Mouse (Mus musculus) MEL-GATA-1-ER (cell line): ENCODE measurements around the gene Gm43720.

Experiments used
- DNase-seq: peaks from one replicate; pipeline ENCODE4 v3.0.0-alpha.2; 2012; ENCODE audit warnings: low read depth; ENCODE audit errors: extremely low read depth

Gene Gm43720

GRCm38 (mm10) chr5:138262582-138263240 is 17.0 kb downstream of the Gm43720 start:
- no peak for DNase-seq

DNA sequence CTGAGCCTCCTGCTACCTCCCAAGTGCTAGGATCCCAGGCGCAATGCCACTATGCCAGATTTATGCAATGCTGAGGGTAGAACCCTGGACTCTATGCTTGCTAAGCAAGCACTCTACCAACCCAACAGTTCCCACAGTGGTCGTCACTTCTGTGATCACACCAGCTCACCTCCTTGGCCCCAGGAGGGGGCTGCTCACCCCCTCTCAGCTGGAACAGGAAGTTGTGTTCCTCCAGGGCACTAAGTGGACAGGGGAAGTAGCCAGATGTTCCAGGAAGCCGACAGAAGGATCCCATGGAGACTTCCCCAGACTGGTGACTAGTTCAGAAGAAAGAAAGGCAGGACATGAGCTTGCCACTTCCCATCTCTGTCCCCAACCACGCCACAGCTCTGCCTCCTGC is 17.8 kb downstream of the Gm43720 start:
- no peak for DNase-seq

GRCm38 (mm10) chr5:138260834-138261233 is 18.9 kb downstream of the Gm43720 start:
- DNase-seq, result peak; percentile 65

DNA sequence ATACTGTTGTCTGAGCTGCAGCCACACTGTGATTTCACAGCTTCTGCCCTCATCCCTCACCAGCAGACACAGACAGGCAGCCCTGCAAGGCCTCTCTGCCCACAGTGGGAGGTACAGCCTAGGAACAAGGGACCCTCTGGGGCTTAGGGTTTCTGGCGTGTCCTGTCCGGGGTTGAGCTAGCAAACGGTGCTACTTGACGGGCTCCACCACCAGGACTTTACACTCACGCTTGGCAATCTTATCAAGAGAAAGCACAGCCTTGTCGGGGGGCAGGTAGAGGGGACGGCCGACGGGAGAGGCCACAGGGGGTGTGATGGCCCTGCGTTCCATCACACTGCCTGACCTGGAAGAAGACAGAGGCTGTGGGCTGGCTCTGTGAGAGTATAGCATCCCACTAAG is 19.7 kb downstream of the Gm43720 start:
- DNase-seq, result no peak

DNA sequence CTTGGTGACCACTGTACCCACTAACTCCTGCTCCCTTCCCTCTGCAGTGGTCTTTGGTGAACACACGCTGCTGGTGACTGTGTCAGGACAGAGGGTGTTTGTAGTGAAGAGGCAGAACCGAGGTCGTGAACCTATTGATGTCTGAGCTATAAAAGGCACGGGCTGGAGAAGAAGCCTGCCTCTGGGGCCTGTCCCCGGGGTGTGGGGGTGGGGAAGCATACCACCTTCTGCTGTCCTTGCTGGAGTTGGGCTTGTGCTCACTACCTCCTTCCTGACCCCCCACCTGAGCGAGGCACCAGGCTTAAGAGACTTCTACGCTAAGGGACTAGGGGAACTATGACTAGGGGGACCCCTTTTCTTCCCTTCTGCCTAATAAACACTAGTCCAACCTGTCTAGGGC is 20.8 kb downstream of the Gm43720 start:
- no peak for DNase-seq

GRCm38 (mm10) chr5:138258542-138258941 is 21.2 kb downstream of the Gm43720 start:
- no peak for DNase-seq

GRCm38 (mm10) chr5:138258078-138258477 is 21.7 kb downstream of the Gm43720 start:
- DNase-seq, result no peak

DNA sequence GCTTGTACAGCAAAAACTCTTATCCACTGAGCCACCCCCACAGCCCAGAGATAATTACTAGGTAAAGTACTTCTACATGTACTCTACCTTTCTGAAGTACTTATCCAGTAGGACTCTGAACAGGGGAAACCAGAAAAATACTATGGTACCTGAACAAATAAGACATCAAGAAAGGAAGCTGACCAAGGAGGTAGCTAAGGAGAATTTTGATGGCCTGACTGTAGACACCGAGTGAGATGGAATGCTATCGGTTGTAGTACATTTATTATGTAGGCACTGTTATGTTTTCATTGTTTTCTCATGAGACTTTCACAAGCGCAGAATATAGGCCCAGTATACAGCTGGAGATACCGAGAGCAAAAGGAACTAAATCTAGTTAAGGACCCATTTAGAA is 22.2 kb downstream of the Gm43720 start:
- no peak for DNase-seq

DNA sequence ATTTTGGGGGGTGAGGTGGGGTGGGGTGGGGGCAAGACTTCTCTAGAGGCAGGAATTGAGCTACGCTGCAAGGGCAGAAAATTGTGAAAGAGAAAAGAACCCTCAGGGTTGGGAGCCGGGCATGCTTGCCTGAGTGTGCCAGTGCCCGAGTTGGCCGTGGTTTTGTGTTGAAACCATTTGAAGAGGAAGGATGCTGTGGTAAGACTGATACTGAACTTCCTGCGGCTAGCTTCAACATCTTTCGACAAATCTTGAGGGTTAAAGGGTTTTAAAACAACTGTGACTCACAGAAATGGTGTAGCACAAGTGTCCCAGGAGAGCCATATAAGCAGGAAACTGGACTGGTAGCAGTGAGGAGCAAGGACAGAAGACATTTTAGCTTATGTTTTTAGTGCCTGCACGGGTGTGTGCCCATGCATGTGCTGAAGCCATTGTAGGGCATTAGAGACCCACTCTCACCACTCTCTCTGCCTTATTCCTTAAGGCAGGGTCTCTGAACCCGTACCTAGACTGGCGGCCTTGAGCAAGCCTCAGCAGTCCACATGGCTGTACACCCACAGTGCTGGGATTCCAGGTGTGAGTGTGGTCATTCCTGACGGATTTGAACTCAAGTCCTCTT is 22.7 kb downstream of the Gm43720 start:
- DNase-seq, result no peak

DNA sequence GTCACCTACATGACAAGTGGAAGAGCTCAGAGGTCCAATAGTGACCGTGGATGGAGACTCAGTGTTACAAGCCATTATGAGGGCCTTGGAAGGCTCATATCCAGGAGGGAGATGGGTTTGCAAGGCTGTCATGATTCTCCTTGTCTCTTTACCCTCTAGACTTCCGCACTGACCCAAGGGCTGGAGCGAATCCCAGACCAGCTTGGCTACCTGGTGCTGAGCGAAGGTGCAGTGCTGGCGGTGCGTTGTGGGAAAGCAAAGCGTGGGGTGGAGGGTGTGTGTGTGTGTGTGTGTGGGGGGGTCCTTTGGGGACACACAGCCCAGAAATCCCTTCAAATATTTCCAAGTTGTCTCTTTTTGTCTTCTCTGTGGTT is 23.7 kb downstream of the Gm43720 start:
- no peak for DNase-seq

GRCm38 (mm10) chr5:138255353-138256093 is 24.2 kb downstream of the Gm43720 start, which contains the start of gene Lamtor4:
Lamtor4 (plus strand) TSS chr5:138255482.
- DNase-seq, result peak; percentile 96

DNA sequence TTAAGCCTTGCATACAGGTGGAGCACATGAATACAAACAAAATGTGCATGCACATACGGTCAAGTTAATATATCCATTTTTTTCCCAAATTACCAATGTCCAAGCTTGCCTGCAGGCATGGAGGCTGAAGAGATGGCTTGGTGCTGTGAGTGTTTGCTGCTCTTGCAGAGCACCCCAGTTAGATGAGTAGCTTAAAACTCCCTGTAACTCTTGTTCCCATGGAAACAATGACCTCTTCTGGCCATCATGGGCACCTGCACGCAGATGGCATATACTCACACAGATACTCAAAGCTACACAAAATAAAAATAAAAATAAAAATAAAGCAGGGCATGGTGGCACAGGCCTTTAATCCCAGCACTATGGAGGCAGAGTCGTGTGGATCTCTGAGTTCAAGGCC is 26.7 kb downstream of the Gm43720 start:
- DNase-seq, result no peak

DNA sequence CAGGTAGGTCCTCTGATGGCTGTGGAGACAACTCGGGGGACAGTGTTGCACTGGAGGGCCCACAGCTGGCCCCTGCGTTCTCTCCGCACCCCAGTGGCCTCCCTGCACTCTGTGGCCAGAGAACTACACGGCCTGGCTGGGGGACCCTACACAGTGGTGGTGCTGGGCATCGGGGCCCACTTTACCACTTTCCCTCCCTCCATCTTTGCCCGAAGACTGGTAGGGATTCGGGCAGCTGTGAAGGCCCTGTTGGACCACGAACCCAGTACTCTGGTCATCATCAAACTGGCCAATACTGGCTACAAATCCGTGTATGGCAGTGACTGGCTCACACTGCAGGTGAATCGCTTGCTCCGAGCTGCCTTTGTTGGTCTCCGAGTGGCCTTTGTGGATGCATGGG is 28.6 kb downstream of the Gm43720 start:
- DNase-seq, result no peak

GRCm38 (mm10) chr5:138241511-138241910 is 38.2 kb downstream of the Gm43720 start:
- no peak for DNase-seq

DNA sequence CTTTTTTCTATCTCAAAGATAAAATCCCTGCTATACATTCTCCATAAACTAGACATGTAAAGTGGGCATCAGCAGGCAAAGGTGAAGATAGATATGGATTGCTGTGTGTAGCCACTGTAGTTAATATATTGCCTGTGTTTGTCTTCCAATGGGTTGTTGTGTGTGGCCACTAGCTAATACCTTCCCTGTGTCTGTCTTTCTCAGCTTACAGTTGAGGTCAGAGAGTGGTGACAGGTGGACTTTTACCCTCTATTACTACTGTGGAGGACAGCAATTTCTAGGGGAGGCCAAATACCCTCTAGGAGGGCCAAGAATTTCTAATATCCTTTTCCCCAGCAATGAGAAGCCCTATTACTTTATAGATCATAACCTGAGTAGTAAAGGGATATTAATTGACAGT is 45.5 kb downstream of the Gm43720 start:
- no peak for DNase-seq

GRCm38 (mm10) chr5:138233778-138234177 is 46.0 kb downstream of the Gm43720 start:
- DNase-seq, result no peak

- DNase-seq, result peak; percentile 26
Measured at GRCm38 (mm10) chr5:138229511-138229910, 50.2 kb downstream of the Gm43720 start.

GRCm38 (mm10) chr5:138228026-138228425 is 51.7 kb downstream of the Gm43720 start:
- peak; percentile 57 for DNase-seq

DNA sequence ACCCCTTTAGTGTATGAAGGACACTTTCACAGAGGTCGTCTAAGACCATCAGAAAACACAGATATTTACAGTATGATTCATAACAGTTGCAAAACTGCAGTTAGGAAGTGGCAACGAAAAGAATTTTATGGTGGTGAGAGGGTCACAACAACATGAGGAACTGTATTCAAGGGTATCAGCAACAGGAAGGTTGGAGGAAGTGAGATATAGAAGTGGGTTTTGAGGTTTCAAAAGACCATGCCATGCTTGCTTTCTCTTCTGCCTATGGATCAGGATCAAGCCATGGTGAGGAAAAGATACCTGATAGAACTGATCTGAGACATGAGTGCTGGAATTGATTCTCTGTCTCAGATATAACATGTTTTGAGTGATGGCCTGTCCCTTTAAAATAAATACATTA is 52.4 kb downstream of the Gm43720 start:
- DNase-seq, result peak; percentile 95

DNA sequence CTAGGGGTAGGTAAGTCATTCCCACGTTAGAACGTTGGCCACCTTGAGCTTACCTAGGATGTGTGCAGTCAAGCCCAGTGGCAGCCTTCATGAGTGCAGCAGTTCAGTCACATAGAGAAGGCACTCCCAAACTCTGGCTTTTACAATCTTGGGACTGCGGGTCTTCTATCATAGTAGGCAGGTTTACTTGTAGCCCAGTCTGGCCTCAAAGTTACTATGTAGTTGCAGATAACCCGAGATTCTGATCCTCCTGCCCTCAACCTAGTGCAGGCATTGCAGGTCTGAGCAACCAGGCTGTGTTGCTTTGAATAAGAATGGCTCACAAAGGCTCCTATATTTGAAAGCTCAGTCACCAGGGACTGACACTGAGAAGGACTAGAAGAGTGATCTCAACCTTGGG is 53.3 kb downstream of the Gm43720 start:
- DNase-seq, result no peak

GRCm38 (mm10) chr5:138225700-138226099 is 54.1 kb downstream of the Gm43720 start, which contains the start of gene Nxpe5:
Nxpe5 (plus strand) TSS chr5:138225898.
- no peak for DNase-seq

- DNase-seq, result no peak
Measured at GRCm38 (mm10) chr5:138223287-138223686, 56.5 kb downstream of the Gm43720 start.
